Mouse (Mus musculus) testis, adult 2 months (tissue): Measurements from ENCODE around the gene Map2k6. TPM values are rescaled to one million over a fixed set of nuclear protein-coding genes. Genes with fewer than 3 reads are reported as not detected.
A peak's percentile ranks its signal among the peaks of the same experiment; 100 is the strongest.

ENCODE experiments used
- H3K27ac ChIP-seq: fragments of 200-500 bp; 2 replicates; pipeline ENCODE4 v1.5.1; 2012; ENCODE audit warnings: low read depth, low read length; ENCODE audit not compliant: control insufficient read depth, insufficient read depth
- H3K27me3 ChIP-seq: fragments of 200-500 bp; 2 replicates; pipeline ENCODE4 v1.6.1; 2012; ENCODE audit warnings: mild to moderate bottlenecking, low read length, moderate library complexity; ENCODE audit not compliant: control insufficient read depth, insufficient read depth
- H3K36me3 ChIP-seq: fragments of 200-500 bp; 2 replicates; pipeline ENCODE4 v1.6.1; 2012; ENCODE audit warnings: mild to moderate bottlenecking, low read length; ENCODE audit not compliant: control insufficient read depth, insufficient read depth
- H3K4me1 ChIP-seq: fragments of 200-500 bp; 2 replicates; pipeline ENCODE4 v1.6.1; 2012; ENCODE audit warnings: low read length; ENCODE audit not compliant: control insufficient read depth, insufficient read depth
- H3K4me3 ChIP-seq: fragments of 200-500 bp; 2 replicates; pipeline ENCODE4 v1.5.1; 2012; ENCODE audit warnings: low read depth, mild to moderate bottlenecking, low read length, moderate library complexity, mixed read lengths; ENCODE audit not compliant: control insufficient read depth
- CTCF ChIP-seq: fragments of 200-500 bp; IDR thresholded peaks from 2 replicates; pipeline ENCODE4 v1.5.1; 2012; ENCODE audit warnings: low read depth, mild to moderate bottlenecking, inconsistent platforms, low read length, moderate library complexity; ENCODE audit not compliant: control insufficient read depth, insufficient read depth, insufficient replicate concordance
- POLR2A ChIP-seq: fragments of 200-500 bp; IDR thresholded peaks from 2 replicates; pipeline ENCODE4 v1.6.1; 2012; ENCODE audit warnings: low read depth, mild to moderate bottlenecking, inconsistent platforms, low read length, moderate library complexity; ENCODE audit not compliant: control insufficient read depth
- polyA plus RNA-seq: library from polyadenylated mRNA; depleted of rRNA; stranded (reverse); fragments of >200 nt; gene quantifications from 2 replicates; pipeline ENCODE4 v1.2.3, GENCODE M21; 2012

Gene Map2k6
- polyA plus RNA-seq, 1 experiment: 0.68 TPM

DNA sequence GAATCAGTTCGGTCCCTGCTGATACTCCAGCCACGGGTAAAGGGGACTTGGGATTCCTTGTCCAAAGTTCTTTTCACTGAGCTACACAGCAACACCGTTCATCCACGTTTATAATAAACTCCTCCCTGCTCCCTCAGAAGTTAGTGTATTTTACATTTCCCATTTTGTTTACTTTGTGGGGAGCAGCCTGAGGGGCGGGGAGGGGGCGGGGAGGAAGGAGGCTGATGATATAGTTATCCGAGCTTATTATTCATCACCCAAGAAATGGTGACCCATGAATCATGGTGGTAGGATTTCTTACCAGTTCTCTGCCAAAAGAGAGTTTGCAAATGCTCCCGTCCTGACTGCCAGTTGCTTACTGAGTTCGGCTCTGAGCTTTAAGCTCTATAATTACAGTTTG lies 6.7 kb downstream of the Map2k6 start:
- TF ChIP-seq CTCF: no peak
- TF ChIP-seq POLR2A: no peak
- peaks cover 5% of the 10 kb centered on the region for H3K4me1 ChIP-seq
- no peaks in the 10 kb centered on the region for H3K27me3 ChIP-seq
- no peak overlapping the region for H3K4me3 ChIP-seq
- H3K36me3 ChIP-seq: no peaks in the 10 kb centered on the region
- H3K27ac ChIP-seq: no peak overlapping the region

GRCm38 (mm10) chr11:110409131-110409530 lies 10.2 kb downstream of the Map2k6 start:
- Histone ChIP-seq H3K4me1 (peaks cover 5% of the 10 kb centered on the region), H3K27ac (no peak overlapping the region), H3K4me3 (no peak overlapping the region), H3K27me3 (no peaks in the 10 kb centered on the region), H3K36me3 (no peaks in the 10 kb centered on the region)
- no peak for TF ChIP-seq CTCF
- no peak for TF ChIP-seq POLR2A

DNA sequence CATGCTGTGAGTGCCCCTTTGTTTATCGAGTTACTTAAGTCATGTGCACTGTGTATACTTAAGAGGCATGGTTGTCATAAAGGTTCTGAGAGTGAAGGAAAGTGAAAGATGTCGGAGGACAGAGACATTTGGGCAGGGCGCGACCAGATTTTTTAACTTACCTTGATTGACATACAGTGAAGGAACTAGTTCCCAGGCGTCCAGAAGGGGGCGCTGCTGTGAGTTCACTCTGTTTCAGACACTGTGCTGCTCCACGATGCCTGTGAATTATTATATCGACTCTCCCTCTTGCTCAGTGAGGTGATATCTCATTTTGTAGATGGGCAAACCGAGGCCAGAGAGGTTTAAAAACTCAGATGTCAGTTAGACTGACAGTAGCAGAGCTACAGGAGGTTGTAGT lies 10.9 kb downstream of the Map2k6 start:
- peaks cover 5% of the 10 kb centered on the region for H3K4me1 ChIP-seq
- H3K27ac ChIP-seq: no peak overlapping the region
- no peak overlapping the region; the same call in 1 of the 2 replicates for H3K4me3 ChIP-seq
- no peaks in the 10 kb centered on the region for H3K36me3 ChIP-seq
- no peaks in the 10 kb centered on the region for H3K27me3 ChIP-seq
- TF ChIP-seq POLR2A (no peak), CTCF (peak; percentile 67; the same call in 1 of the 2 replicates)

DNA sequence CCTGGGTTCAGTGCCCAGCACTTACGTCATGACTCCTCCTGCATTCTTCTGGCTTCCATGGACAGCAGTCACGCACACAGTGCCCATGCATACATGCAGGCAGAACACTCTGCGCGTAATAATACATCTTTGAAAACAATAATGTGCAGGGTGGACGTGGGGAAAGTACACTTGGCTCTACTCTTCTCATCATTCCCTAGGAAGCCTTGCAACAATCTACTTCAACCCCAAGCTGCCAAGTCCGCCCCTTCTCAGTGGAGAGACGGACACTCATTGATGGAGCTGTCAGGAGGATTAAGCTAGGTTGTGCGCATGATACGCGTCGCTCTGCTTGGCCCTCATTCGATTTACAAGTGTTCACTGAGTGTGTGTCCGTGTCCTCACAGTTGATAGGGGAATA lies 12.7 kb downstream of the Map2k6 start:
- peaks cover 3% of the 10 kb centered on the region; the same call in 1 of the 2 replicates for H3K4me1 ChIP-seq
- TF ChIP-seq POLR2A (no peak), CTCF (no peak)
- no peaks in the 10 kb centered on the region for H3K27me3 ChIP-seq
- no peak overlapping the region for H3K27ac ChIP-seq
- no peak overlapping the region for H3K4me3 ChIP-seq
- H3K36me3 ChIP-seq: no peaks in the 10 kb centered on the region

- TF ChIP-seq POLR2A: no peak
- TF ChIP-seq CTCF: no peak
- no peaks in the 10 kb centered on the region for H3K27me3 ChIP-seq
- no peak overlapping the region for H3K4me3 ChIP-seq
- H3K27ac ChIP-seq: no peak overlapping the region
- H3K36me3 ChIP-seq: no peaks in the 10 kb centered on the region
- H3K4me1 ChIP-seq: peaks cover under 1% of the 10 kb centered on the region; the same call in 1 of the 2 replicates
Measured at GRCm38 (mm10) chr11:110414263-110414662, 15.3 kb downstream of the Map2k6 start.

- no peaks in the 10 kb centered on the region for H3K36me3 ChIP-seq
- TF ChIP-seq POLR2A (no peak), CTCF (no peak)
- no peak overlapping the region for H3K27ac ChIP-seq
- H3K4me1 ChIP-seq: no peaks in the 10 kb centered on the region
- H3K27me3 ChIP-seq: no peaks in the 10 kb centered on the region
- no peak overlapping the region for H3K4me3 ChIP-seq
Measured at GRCm38 (mm10) chr11:110416691-110417090, 17.8 kb downstream of the Map2k6 start.

DNA sequence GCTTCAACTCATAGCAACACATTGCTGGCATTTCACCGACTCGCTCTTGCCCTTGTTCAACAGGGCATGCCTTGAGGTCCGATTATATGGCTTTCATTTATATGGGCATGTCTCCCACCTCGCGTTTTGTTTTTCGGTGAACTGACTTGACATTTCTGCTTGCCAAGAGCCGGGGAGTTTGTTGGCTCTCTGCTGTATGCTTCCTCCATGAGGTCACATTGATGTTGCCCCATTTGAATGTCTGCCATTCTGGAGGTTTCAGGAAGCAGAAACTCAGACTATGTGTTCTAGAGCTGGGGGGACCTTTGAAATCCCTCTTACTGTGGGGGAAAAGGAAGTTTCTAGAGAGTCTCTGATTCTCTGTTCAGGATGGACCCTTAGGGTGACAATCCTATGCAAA lies 21.5 kb downstream of the Map2k6 start:
- Histone ChIP-seq H3K36me3 (no peaks in the 10 kb centered on the region), H3K4me3 (no peak overlapping the region), H3K27me3 (no peaks in the 10 kb centered on the region), H3K27ac (no peak overlapping the region), H3K4me1 (no peaks in the 10 kb centered on the region)
- TF ChIP-seq POLR2A: no peak
- TF ChIP-seq CTCF: no peak
